Mouse (Mus musculus) embryo, embryonic 10.5 days (tissue): ENCODE measurements around the gene Gm13103.
"Not testable (repeated sequence)": the region's sequence is repeated elsewhere in the genome, so short reads cannot be mapped to it uniquely, and the experiment has no call there.

Experiments
- DNase-seq: peaks from one replicate; pipeline ENCODE4 v3.0.0-alpha.2; 2015; ENCODE audit warnings: low spot score

Gm13103 gene

DNA sequence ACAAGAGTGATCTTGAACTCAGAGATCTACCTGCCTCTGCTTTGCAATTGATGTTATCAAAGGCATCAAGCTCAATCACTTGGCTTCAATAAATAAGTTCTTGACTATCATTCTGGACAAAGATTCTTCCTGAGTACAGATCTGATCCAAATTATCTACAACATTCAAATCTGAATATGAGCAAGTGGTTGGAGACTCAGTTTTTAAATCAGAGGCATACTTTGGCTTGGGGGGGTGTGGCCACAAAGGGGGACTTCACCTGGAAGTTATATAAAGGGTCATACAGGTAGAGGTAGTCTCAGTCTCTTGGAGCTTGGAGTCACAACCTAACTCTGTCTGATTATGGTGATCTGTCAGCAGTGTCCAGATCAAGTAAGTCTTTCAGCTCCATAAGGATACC is at the start of gene Gm13103:
Gene Gm13103, plus strand, starts transcription at position 301 of the 400 bp plus-strand sequence.
- DNase-seq: not testable (repeated sequence)

DNA sequence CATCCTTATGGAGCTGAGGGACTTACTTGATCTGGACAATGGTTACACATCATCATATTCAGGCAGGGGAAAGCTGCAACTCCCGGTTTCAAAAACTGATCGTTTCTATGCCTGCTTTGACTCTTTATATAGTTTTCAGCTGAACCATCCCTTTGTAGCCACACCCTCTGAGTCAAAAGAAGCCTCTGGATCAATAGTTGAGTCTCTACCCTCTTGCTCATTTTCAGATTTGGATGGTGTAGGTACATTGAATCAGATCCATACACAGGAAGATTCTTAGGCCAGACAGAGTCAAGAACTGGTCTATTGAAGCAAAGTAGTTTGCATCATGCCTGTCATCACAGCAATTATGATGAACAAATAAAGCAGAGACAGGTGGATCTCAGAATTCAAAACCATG is 30.3 kb upstream of the Gm13103 start, which contains the start of gene Gm13084:
Gene Gm13084, minus strand, starts transcription at position 101 of the 400 bp plus-strand sequence.
- DNase-seq: no peak

DNA sequence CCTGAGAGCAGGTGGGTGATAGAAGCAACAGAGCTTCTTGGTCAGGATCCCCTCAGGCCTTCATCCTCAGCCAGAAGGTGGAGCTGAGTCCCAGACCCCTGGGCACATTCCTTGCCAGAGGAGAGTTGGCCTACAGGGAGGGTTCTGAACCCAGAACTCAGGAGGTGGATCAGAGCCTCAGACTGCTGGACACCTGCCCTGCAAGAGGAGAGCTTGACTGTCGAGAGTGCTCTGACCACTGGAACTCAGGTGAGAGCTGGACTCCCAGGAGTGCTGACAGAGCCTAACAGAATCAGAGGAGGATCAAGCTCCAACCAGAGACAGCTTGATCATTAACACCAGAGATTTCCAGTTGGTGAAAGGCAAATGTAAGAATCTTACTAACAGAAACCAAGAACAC is 36.1 kb downstream of the Gm13103 start:
- DNase-seq: not testable (repeated sequence)

DNA sequence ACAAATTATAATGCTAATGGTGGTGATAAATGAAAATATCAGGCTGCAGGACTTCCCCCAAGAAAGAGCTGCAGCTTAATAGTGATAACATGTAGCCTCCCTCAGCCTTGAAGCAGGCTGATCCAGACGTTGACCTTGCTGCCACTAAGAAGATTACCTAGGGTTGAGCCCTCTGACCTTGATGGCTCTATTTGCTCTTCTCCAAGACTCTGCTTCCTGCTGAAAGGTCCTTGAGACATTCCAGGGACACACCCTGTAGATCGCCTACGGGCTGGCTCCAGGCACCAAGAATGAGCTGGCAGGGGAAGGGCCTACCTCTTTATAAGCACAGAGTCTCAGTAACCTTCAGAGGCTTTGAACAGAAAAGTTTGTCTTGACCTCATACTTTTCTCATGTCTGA is 48.1 kb downstream of the Gm13103 start:
- not testable (repeated sequence) for DNase-seq

DNA sequence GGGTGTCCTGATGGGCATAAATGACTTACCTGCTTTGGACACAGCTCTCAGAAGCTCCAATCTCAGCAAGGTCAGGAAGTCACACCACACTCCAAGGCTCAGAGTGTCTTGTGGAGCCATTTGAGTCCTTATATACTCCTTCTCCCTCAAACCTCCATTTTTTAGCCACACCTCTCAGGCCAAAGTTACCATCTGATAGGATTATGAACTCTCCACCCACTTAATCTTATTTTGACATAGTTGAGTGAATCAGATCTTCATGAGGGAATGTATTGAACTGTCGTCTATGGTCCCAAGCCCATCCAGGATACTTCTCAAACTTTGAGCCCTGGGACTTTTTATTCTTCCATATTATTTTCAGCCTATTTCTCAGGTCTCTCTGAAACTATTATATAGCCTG is 54.0 kb downstream of the Gm13103 start, which contains the start of gene Pramef6:
Gene Pramef6, minus strand, starts transcription at position 101 of the 400 bp plus-strand sequence.
- not testable (repeated sequence) for DNase-seq
